Mouse (Mus musculus): ENCODE results near the gene Mfsd4b5.
"Not testable (repeated sequence)": the region's sequence is repeated elsewhere in the genome, so short reads cannot be mapped to it uniquely, and the experiment has no call there.

DNA sequence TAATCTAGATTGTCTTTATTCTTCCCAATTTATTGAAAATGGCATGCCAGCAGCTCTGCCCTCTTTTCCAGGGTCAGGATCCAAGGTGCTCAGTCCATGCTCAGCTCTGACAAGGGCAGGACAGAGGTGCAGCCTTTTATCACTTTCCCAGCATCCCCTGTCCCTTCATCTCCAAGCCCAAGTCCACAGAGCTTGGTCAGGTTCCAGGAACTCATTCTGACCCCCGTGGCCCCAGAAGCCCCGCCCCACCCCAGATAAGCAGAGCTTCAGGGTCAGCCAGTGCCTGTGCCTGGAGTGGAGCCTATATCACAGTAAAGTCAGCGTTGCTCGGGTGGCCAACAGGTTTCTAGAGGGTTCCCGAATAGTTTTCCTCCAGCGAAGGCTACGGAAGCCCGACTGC is 61.9 kb downstream of the Mfsd4b5 start:
- not testable (repeated sequence) for TF ChIP-seq CTCF (IDR thresholded peaks at IDR 0.05; ENCODE audit: low read depth); EP300 (optimal IDR thresholded peaks at IDR 0.05)
